Mouse (Mus musculus): ENCODE data around the gene Kit. TPM values are rescaled to one million over a fixed set of nuclear protein-coding genes. Genes with fewer than 3 reads are reported as not detected.

The Kit gene
- total RNA-seq, 2 experiments from 2014 or later = 84.4 to 91.7 TPM

DNA sequence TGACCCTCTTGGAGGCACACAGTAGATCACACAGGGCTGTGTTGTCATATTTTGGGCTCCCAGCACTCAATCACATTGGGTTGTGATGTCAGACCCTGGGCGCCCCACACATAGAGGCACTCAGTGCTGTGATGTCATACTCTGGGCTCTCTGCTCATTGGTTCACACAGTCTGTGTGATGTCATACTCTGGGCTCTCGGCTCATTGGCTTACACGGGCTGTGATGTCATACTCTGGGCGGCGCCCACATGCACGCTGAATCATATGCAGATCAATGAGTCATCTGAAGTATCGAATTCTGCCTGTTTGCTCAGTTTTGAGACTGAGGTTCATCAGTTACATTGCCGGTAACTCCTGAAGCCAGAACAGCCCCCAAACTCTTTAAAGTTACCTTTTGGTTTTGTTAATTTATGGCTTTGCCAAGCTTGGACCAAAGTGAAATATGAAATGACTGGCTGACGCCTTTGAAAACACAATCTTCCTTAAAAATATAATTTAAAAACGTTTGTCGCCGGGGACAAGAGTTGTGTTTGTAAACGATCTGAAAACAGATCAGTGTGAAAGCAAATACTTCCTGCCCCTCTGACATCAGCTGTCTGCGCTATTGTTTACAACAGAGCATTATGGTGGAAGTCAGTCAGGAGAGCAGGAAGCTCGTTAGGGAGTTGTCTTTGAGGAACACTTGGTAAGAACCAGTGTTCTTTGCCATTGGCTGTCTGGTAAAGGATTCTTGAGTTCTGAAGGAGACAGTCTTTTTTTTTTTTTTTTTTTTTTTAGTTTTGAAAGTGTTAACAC is 15.0 kb downstream of the Kit start:
- DNase-seq (ENCODE audit: low spot score in 2 of 2) = no peak

DNA sequence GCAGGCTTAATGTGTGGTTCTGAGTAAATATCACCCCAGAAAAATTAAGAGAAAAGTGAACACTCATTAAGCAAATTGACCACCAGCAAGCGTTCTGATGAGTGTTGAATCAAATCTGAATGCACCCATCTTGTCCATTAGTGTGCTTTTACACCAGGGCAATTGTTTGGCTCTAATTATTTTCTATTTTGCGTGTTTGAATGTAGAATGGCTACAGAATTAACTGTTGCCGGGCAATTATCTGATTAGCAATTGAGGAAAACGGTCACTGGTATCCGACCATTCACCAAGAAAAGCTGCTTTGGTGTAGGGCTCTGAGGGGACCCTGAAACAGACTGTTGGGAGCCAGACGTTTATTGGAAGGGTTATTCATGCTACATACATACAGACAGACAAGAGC is 16.2 kb downstream of the Kit start:
- no peak for DNase-seq (ENCODE audit: low spot score in 2 of 2)

DNA sequence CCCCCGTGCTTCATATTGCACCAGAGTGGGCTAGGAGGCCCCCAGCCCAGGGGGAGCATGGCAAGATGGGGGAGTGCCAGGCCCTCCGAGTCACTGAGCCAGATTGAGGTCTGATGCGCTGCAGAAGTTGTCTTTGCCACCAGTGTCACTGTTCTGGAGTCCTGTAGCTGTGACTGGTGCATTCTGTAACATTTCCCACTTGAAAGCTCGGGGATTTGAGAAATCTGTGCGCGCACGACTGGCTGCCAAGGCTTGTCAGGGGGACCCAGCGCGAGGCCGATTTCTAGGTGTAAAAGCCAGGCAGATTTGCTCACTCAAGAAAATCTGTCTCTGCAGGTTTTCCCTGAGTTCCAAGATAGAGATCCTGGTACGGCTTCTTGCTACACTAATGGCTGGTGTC is 16.9 kb downstream of the Kit start:
- peak in 1 of 2 experiments; percentile 20 for DNase-seq (ENCODE audit: low spot score in 2 of 2)

DNA sequence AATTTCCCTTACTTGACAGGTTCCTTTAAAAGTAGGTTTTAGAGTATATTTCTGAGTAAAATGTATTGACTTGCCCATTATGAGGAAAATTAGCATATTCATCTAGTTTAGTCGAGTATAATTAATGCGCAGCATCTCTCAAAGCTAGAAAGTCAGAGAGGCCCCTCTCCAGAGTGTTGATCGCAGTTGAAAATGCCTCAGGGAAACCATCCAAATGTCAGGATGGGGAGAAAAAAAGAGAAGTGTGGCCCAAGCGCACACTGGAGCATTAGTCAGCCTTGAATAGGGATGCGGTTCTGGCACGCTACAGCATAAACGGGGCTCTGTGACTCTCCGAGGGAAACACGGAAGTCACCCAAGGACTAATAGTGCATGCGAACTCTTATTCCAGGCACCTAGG is 20.6 kb downstream of the Kit start:
- no peak for DNase-seq (ENCODE audit: low spot score in 2 of 2)

DNA sequence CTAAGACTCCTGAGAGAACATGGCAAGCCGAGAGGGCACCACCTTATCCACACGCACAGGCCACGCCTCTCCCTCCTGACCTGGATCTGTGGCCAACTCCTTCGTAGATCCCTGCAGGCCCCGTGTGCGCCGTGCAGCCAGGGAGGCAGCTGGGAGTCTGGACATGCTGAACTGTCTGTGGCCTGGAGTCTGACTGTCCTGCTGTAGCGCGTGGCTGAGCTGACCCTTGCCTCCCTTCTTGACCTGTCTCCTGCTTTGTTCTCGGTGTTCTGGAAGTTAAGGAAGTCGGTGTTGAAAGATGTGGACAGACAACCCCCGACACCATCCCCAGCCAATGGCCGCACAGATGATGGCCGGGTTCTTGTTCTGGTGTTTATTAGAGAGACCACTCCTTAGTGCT is 21.5 kb downstream of the Kit start:
- no peak for DNase-seq (ENCODE audit: low spot score in 2 of 2)

DNA sequence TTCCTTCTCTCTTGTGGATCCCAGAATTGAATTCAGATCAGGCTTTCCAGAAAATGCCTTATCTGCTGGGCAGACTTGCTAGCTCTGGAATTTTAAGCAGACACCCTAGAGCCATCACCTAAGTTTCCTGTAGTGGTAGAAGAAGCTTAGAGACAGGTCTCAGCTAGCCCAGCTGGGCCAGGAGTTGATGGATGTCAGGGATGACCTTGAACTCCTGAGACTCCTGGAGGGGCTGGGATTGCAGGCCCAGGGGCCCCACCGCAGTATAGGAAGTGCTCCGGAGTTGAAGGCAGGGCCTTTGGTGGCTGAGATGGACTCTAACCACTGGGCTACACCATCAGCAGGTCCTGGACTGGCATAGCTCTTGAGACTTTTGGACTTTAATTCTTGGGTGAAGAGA is 22.6 kb downstream of the Kit start:
- no peak for DNase-seq (ENCODE audit: low spot score in 2 of 2)

DNA sequence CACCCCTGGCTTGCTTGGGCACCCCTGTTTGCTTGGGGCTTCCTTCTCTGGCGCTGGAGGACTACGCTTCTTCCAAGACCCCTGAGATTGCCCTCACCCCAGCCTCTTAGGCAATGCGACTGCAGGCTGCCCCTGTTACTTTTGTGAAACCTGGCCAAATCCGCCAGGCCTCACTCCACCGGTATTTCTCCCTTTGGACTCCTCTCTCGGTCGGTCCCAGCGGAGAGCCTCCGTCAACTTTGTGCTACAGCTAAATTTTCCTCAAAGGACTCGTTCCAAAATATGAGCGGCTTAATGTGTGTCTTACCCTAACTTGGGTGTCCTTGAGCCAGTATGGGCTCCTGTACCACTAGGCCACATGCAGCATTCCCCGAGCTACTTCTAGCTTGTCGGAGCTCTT is 23.8 kb downstream of the Kit start:
- no peak for DNase-seq (ENCODE audit: low spot score in 2 of 2)

DNA sequence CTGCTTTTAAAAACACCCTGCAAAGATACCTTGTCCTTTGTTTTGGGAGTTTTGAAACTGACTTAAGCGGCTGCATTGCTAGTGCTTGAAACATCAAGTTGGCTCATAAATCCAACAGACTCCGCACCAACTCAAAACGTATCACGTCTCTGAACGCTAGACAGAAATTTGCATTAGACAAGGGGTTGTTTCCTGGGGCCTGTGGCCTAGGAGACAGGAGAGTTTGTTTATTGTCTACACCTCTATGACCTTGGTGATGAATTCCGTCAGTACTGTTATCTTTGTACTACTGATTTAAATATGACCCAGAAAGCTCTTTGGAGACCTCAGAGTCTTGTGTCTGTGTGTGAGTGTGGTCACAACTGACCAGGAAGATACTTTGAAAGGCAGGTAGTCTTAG is 25.3 kb downstream of the Kit start:
- DNase-seq (ENCODE audit: low spot score in 2 of 2) = no peak

DNA sequence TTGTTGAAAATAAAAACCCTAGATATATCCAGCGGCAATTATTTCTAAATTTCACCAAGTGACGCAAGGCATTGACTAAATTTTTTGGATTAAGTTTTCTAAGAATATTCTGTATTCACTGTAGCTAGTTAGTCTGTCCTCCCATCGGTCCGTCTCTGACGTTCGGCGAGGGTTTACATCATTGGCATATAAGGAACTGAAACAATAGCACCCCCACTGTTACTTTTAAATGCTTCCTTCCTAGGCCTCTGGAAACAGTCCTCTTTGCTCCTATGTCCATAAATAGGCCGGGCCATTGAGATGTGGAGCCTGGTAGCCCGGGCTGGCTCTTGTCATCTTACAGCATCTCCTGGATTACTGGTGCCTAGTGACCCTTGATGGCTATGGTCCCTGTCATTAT is 29.5 kb downstream of the Kit start:
- DNase-seq (ENCODE audit: low spot score in 2 of 2) = no peak

DNA sequence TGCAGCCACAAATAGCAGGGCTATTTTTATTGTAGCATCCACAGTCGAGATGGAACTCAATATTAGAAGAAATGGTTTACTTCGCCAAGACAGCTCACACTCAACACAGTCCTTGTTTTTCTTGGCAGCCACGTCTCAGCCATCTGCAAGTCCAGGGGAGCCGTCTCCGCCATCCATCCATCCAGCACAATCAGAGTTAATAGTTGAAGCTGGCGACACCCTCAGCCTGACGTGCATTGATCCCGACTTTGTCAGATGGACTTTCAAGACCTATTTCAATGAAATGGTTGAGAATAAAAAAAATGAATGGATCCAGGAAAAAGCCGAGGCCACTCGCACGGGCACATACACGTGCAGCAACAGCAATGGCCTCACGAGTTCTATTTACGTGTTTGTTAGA is 32.2 kb downstream of the Kit start:
- DNase-seq (ENCODE audit: low spot score in 2 of 2) = no peak

DNA sequence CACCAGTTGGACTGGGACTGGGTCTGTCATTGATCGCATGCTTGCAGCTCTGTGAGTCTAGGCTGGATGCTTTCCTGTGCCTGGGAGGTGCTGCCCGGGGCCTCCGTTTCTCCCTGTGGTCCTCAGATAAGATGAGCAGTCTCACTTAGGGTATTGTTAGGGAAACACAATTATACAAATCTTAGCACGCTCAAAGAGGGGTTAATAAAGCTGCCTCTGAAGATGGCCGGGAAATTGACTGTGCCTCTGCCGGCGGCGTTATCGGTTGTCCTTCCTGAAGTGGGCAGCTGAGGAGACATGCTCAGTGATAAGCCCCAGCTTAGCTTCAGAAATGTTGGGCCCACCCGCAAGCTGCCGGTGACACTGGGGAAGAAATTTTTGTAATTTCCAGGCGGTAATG is 33.3 kb downstream of the Kit start:
- DNase-seq (ENCODE audit: low spot score in 2 of 2) = no peak

DNA sequence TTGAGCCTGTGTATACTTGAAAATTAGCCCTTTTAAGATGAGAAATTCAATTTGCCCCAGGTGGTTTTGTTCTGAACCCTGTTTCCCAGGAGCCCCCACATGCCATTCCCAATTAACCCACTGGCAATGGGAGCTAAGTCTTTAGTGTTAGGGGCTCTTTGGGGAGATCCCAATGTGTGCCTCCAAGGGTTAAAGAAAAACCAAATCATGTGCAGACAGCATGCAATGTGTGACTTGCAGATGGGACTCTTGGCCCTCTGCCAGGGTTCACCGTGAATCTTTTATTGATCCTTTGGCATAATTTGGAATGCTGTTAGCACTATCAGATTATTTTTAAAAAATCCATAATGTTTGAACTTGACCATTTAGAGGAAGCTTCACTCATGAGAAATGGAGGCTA is 37.7 kb downstream of the Kit start:
- peak; percentile 49 to 52 for DNase-seq (ENCODE audit: low spot score in 2 of 2)

DNA sequence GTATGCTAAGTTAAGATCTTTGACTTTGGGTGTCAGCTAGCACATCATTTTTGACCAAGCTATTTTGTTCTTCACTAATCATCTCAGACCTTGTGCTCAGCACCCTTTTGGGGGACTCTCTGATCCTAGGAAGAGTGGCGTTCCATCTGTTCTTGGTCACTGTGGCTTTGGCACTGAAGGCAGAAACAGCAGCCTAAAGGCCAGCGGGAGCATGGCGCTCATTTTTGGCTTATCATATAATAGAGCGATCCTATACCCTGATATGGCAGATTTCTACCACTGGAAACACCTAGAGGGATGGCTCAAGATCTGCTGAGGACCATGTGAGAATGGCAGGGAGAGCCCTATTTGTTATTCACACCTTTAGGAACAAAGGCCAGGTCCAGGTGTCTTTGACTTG is 38.2 kb downstream of the Kit start:
- no peak for DNase-seq (ENCODE audit: low spot score in 2 of 2)

DNA sequence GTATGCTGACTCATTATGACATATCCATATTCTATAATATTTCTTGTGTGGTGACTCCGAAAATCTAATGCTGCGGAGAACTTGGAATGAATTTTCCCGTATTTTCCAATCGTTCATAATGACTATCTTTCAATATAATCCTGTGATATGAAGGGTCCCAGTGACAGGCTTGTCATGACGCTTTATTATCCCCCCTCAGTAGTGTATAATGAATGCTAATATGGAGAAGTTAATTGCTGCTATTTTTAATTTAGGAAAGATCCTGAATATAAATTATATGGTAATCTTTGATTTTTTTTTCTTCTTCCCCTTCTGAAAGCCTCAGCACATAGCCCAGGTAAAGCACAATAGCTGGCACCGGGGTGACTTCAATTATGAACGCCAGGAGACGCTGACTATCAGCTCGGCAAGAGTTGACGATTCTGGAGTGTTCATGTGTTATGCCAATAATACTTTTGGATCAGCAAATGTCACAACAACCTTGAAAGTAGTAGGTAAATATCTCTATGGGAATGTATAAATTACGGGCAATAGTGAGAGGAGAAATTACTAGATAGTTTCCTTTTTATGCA is 40.4 kb downstream of the Kit start:
- DNase-seq (ENCODE audit: low spot score in 2 of 2) = no peak

DNA sequence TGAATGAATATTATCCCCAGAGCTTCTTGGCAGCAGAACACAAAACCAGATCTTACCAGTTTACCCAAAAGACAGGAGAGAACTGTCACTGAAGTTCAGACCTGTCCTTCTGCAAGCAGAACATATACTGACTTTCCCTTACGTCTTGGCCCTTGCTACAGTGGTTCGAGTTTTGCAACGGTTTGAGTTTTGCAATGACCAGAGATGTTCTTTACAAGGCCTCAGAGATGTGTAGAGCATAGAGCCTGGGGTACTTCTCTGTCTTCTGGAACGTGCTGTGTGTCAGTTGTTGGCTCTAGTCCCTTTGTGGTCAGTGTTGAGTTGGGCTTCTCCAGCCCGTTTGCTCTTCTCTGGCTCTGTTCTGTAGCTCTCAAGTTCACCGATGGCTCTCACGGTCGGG is 40.9 kb downstream of the Kit start:
- no peak for DNase-seq (ENCODE audit: low spot score in 2 of 2)

DNA sequence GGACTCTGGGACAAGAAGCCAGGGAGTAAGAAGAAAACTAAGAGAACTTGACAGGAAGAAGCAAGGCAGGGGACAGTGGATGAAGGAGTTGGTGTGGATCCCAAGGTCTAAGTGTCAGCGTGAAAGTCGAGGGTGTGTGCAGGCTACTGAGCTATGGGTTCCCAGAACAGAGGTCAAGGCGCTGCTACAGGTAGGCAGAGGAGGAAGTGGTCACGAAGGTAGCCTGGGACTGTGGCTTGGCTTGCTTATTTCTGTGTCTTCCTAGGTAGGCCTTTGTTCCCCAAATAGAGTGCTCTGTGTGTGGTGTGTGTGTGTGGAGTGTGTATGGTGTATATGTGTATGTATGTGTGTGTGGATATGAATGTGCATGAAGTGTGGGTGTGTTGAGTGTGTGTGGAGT is 47.7 kb downstream of the Kit start:
- DNase-seq (ENCODE audit: low spot score in 2 of 2) = no peak

DNA sequence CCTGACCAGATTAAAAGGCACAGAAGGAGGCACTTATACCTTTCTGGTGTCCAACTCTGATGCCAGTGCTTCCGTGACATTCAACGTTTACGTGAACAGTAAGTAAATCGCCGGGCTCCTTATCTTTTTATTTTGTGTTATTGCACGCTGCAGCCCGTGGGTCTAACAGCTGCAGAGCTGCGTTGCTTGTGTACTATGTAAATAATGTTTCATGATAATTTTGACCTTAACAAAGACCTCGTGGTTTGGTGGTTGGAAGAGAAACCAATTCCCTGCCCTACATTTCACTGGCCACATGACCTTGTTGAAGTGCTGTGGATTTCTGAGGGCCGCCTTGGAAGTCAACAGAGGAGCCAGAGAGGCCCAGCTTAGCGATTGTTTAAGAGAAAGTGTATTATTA is 48.3 kb downstream of the Kit start:
- no peak for DNase-seq (ENCODE audit: low spot score in 2 of 2)

DNA sequence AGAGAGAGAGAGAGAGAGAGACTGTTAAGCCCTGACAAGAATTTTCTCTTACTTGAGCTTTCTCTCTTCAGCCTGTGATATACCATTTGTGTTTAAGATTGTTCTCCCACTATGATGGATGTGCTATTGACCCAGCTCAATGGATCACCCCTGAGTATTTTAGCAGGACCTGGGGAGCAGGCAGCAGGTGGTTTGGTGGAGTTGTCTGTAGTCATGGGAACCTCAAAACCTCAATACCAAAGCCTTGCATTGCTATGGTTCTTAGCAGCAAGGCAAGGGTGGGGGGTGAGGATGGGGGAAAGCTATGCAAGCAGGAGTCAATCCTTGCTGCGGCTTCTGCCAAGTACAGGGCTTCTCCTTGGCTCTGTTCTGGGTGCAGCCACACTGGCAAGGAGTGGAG is 48.8 kb downstream of the Kit start:
- DNase-seq (ENCODE audit: low spot score in 2 of 2) = no peak

DNA sequence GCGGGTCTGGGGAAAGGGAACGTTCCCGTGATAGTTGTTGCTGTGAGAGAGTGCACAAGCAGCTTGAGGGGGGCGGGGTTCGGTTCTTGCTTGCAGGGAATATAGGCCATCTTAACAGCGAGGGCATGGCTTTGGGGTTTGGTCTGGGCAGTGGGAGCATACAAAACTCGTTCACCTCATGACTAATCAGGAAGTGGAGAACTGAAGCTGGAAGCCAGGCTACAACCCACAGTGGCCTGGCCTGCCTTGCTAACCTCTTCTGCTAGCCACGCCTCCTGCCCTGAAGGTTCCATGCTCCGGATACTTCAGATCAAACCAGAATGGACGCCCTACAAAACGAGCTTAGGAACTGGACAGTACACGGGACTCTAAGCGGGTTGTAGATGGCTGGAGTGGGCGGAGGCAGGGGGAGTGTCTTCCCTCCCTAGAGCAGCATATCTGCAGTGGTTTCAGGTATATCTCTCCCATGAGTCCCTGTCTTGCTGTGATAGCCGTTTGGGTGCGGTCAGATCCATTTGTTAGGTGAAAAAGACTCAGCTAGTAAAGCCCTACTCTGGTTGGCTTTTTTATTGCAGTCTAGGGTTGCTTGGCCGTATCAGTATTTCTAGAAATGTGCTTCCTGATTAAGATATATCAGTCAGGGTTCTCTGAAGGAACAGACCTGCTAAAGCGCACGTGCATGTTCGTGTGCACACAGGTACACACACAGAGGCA is 49.4 kb downstream of the Kit start:
- no peak for DNase-seq (ENCODE audit: low spot score in 2 of 2)

DNA sequence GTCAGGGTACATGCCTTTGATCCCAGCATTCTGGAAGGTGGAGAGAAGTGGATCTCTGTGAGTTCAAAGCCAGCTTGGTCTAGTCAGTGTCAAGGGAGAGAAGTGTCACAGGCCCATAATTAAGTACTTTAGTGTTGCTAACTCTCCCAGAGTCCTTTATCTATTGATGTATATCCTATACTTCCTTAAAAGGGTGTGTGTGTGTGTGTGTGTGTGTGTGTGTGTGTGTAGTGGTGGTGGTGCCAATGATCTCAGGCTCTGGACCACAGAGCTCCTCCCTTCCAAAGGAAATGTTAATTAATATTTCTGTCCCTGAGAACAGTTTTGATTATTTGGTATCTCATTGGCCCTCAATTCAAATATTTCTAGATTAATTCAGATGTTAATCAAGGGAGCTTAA is 50.3 kb downstream of the Kit start:
- no peak for DNase-seq (ENCODE audit: low spot score in 2 of 2)

DNA sequence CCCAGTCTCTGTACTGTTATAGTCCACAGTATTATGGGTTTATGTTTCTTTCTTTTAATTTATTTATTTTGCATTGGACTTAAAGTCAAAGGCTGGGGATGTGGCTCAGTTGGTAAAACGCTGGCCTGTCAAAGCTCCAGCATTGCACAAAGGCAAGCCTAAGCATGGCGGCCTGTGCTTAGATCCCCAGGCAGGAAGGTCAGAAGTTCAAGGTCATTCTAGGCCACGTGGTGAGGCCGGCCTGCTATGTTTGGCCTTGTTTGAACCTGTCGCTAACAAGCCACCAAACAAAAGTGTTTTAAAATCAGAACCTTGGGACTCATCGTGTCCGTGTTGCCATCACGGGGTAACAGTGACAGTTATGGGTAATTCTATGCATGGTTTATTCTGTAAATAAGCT is 51.6 kb downstream of the Kit start:
- DNase-seq (ENCODE audit: low spot score in 2 of 2) = no peak

DNA sequence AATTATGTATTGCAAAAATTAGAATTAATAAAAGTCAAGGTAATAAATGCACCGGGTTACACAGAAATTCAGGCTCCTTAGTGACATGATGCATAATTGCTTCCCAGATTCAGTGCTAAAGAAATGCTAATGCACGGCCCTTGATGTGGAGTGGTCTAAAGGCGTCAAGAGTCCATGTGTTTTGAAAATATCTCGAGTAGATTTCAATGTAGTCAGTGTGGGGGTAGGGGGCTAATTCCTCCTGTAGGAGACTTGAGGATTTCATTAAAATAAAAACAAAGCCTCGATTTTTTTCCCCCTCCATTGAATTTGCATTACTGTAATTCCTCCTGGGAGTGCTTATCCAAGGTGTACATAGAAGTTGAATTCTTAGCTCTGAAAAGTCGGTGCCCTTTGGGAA is 52.0 kb downstream of the Kit start:
- no peak for DNase-seq (ENCODE audit: low spot score in 2 of 2)

DNA sequence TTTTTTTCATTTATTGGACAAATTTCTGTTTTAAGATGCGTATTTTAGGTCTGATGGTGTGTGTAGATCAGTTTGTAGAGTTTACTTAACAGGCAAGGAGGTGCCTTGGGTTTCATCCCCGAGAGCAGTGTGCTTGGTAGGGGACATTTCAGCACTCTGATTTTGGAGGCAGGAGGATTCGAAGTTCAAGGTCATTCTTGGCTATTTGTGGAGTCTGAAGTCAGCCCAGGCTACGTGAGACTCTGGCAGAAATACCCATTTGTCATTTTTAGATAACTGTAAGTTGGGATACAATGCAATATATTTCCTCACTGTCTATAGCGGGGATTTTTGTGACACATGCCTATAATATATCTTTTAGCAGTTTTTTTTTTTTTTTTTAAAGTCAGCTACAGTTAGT is 57.5 kb downstream of the Kit start:
- no peak for DNase-seq (ENCODE audit: low spot score in 2 of 2)

Data from layer of hippocampus, postnatal 10 days (tissue).